Comparison of ENCODE assay signal across 10 mouse cellular contexts in the genomic region with DNA sequence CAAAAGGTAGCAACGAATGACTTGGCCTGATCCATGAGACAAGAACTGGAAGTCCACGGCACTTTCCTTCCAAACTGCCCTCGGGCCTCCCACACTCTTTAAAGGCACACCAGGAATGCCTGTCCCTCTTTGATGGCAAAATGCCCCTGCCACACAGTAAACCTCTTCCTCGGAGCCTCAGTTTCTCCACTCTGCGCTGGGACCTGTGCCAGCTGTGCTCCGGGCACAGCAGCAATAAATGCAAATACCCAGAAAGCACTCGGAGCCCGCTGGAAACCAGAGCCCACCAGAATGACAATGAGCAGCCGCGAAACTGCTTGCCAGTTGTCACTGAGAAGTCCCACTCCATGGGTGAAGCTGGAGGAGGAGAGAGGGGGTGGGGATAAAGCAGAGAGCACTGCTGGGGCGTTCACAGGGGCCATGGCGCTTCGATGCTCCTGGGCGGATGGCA. TPM values are rescaled to one million over a fixed set of nuclear protein-coding genes. Genes with fewer than 3 reads are reported as not detected.
DNase-seq lines count a peak whose midpoint lies in the region; ATAC-seq and TF ChIP-seq lines count a peak whose summit lies in the region.
"Had no signal": no experiment of that assay in that cellular context is flagged by ENCODE, and none has a peak within 500 bp of the region (broad histone marks: within the 10 kb centered on the region; RNA-seq: fewer than 3 reads in every experiment).

No protein-coding gene starts in this region.

- H3K9ac ChIP-seq in heart, adult 2 months (ENCODE audit: low read depth, low read length): no peak overlapping the region
- H3K9ac ChIP-seq in limb, embryonic 11.5 days (ENCODE audit: low read length): peak overlapping the region; percentile 9; the same call in 1 of the 2 replicates
- peak overlapping the region; percentile 23; the same call in 1 of the 2 replicates for H3K9ac ChIP-seq in stomach, postnatal 0 days (ENCODE audit: low read length)
- H3K9ac ChIP-seq: liver, embryonic 14.5 days had no signal

- WGBS in heart, adult 2 months: 80% methylated on average over 14 of the region's 14 CpGs
- 33% methylated on average over 14 of the region's 14 CpGs for WGBS in limb, embryonic 11.5 days
- WGBS in stomach, postnatal 0 days: 63% methylated on average over 14 of the region's 14 CpGs

- H3K9me3 ChIP-seq in limb, embryonic 11.5 days (ENCODE audit: control insufficient read depth, low read length): no peaks in the 10 kb centered on the region
- H3K9me3 ChIP-seq in stomach, postnatal 0 days (ENCODE audit: control insufficient read depth, low read length): no peaks in the 10 kb centered on the region

- peak overlapping the region; percentile 26; the same call in 1 of the 2 replicates for H3K4me2 ChIP-seq in limb, embryonic 11.5 days (ENCODE audit: low read depth, severe bottlenecking)
- H3K4me2 ChIP-seq in stomach, postnatal 0 days (replicated peaks; ENCODE audit: low read depth): no peak overlapping the region

- intact Hi-C loops in heart, adult 2 months (cut with DNase I): loop anchor here (2.0 kb wide), 1 partner anchor 15 kb away; no protein-coding TSS in a partner anchor
- intact Hi-C loops in heart, postnatal 14 days (cut with DNase I): no loop called here

- H3K27ac ChIP-seq in heart, adult 2 months: peak overlapping the region; percentile 83
- H3K27ac ChIP-seq in limb, embryonic 11.5 days (replicated peaks; ENCODE audit: low read depth, low read length): peak overlapping the region; percentile 85
- H3K27ac ChIP-seq in stomach, postnatal 0 days (replicated peaks): peak overlapping the region; percentile 71
- H3K27ac ChIP-seq: liver, embryonic 14.5 days had no signal

- H3K4me3 ChIP-seq in heart, adult 2 months: no peak overlapping the region
- no peak overlapping the region for H3K4me3 ChIP-seq in limb, embryonic 11.5 days (ENCODE audit: low read depth, low read length)
- H3K4me3 ChIP-seq in stomach, postnatal 0 days (ENCODE audit: low read depth, low read length): no peak overlapping the region

- H3K27me3 ChIP-seq in heart, adult 2 months (ENCODE audit: control insufficient read depth, insufficient read depth, low read length): no peaks in the 10 kb centered on the region
- H3K27me3 ChIP-seq in limb, embryonic 11.5 days (ENCODE audit: control insufficient read depth, insufficient read depth, low read length): no peaks in the 10 kb centered on the region
- H3K27me3 ChIP-seq in stomach, postnatal 0 days (ENCODE audit: control insufficient read depth, insufficient read depth, low read length): no peaks in the 10 kb centered on the region

- H3K4me1 ChIP-seq in heart, adult 2 months (ENCODE audit: control insufficient read depth, insufficient read depth, low read length): peaks cover 45% of the 10 kb centered on the region
- H3K4me1 ChIP-seq in limb, embryonic 11.5 days (ENCODE audit: control insufficient read depth, insufficient read depth, low read length): peaks cover 70% of the 10 kb centered on the region
- peaks cover 24% of the 10 kb centered on the region for H3K4me1 ChIP-seq in stomach, postnatal 0 days (replicated peaks; ENCODE audit: control insufficient read depth, insufficient read depth)

- TF ChIP-seq POLR2A in heart, adult 2 months (IDR thresholded peaks at IDR 0.05; ENCODE audit: insufficient read depth, low read depth, low read length): no peak

- no peak for TF ChIP-seq CTCF in heart, adult 2 months (IDR thresholded peaks at IDR 0.05)
- no peak for TF ChIP-seq CTCF in stomach, postnatal 0 days (IDR thresholded peaks at IDR 0.05; ENCODE audit: low read depth)

- peak in 1 of 2 experiments; percentile 20 for DNase-seq in heart, adult 2 months
- no peak for DNase-seq in heart, postnatal 14 days
- peak; percentile 52 for DNase-seq in right cerebral cortex, postnatal 4 days
- DNase-seq in right cerebral cortex, adult 18-20 months: no peak
- DNase-seq in limb, embryonic 11.5 days (ENCODE audit: low spot score): no peak
- DNase-seq in stomach, postnatal 0 days (ENCODE audit: low spot score): no peak
- no peak for DNase-seq in Muller cell, postnatal 12 days (ENCODE audit: inconsistent ontology term)
- no peak for DNase-seq in thymus, postnatal 0 days (ENCODE audit: low spot score)

- ATAC-seq in limb, embryonic 11.5 days (ENCODE audit: insufficient number of reproducible peaks, low FRiP score, low TSS enrichment, low read depth): no peak
- no peak for ATAC-seq in stomach, postnatal 0 days (ENCODE audit: low FRiP score, low TSS enrichment)

- no peak for TF ChIP-seq EP300 in heart, adult 2 months (IDR thresholded peaks at IDR 0.05; ENCODE audit: insufficient read depth, low read depth, low read length)
- TF ChIP-seq EP300 in stomach, postnatal 0 days (optimal IDR thresholded peaks at IDR 0.05): no peak

- H3K36me3 ChIP-seq in heart, adult 2 months (ENCODE audit: control insufficient read depth, insufficient read depth, low read length): no peaks in the 10 kb centered on the region; the same call in 1 of the 2 replicates
- no peaks in the 10 kb centered on the region for H3K36me3 ChIP-seq in limb, embryonic 11.5 days (ENCODE audit: control insufficient read depth, insufficient read depth, low read length)
- no peaks in the 10 kb centered on the region for H3K36me3 ChIP-seq in stomach, postnatal 0 days (ENCODE audit: control insufficient read depth, insufficient read depth, low read length)

- no peaks in the 10 kb centered on the region for H3K79me2 ChIP-seq in heart, adult 2 months (replicated peaks; ENCODE audit: control insufficient read depth, insufficient read depth, low read length)

RNA-seq across cellular contexts. Expression of gene Tpcn1, which starts 20.7 kb away (rescaled TPM):
- 10 to 100 TPM; 30.7 to 35.1 TPM for total RNA-seq in heart, adult 2 months (2021)
- polyA plus RNA-seq in heart, adult 2 months (2012; rRNA removed): 53.7 and 59.7 TPM in 2 replicates
- 10 to 100 TPM; 34.1 to 39.0 TPM for total RNA-seq in heart, postnatal 14 days (2021)
- 13.9 and 15.2 TPM in 2 replicates for polyA plus RNA-seq in limb, embryonic 11.5 days (2014; fragmentation: Nextera tagmentation; extraction: Ambion mirVana)
- 12.7 and 13.9 TPM in 2 replicates for polyA plus RNA-seq in stomach, postnatal 0 days (2015; fragmentation: Nextera tagmentation; extraction: Ambion mirVana)
- 33.3 and 48.6 TPM in 2 replicates for polyA plus RNA-seq in thymus, postnatal 0 days (2015; fragmentation: Nextera tagmentation; extraction: Ambion mirVana)

RNA-seq across cellular contexts. Expression of gene Iqcd, which starts 21.0 kb away (rescaled TPM):
- not detected for total RNA-seq in heart, adult 2 months (2021)
- polyA plus RNA-seq in heart, adult 2 months (2012; rRNA removed): 0.14 and 0.20 TPM in 2 replicates
- total RNA-seq in heart, postnatal 14 days (2021): under 1 TPM in 1 of 2 experiments, not detected in 1; 0.15 TPM
- 0.27 and 0.40 TPM in 2 replicates for polyA plus RNA-seq in limb, embryonic 11.5 days (2014; fragmentation: Nextera tagmentation; extraction: Ambion mirVana)
- polyA plus RNA-seq in stomach, postnatal 0 days (2015; fragmentation: Nextera tagmentation; extraction: Ambion mirVana): 0.25 and 0.36 TPM in 2 replicates
- 1.5 and 1.7 TPM in 2 replicates for polyA plus RNA-seq in thymus, postnatal 0 days (2015; fragmentation: Nextera tagmentation; extraction: Ambion mirVana)
- total RNA-seq: gastrocnemius, adult 8-10 months had no signal

RNA-seq across cellular contexts. Expression of gene Rita1, which starts 44.6 kb away (rescaled TPM):
- total RNA-seq in heart, adult 2 months (2021): 10 to 100 TPM; 14.2 to 16.0 TPM
- polyA plus RNA-seq in heart, adult 2 months (2012; rRNA removed): 15.3 and 21.7 TPM in 2 replicates
- 10 to 100 TPM; 15.1 to 18.3 TPM for total RNA-seq in heart, postnatal 14 days (2021)
- 11.6 and 13.5 TPM in 2 replicates for polyA plus RNA-seq in limb, embryonic 11.5 days (2014; fragmentation: Nextera tagmentation; extraction: Ambion mirVana)
- 12.1 TPM in 2 replicates for polyA plus RNA-seq in stomach, postnatal 0 days (2015; fragmentation: Nextera tagmentation; extraction: Ambion mirVana)
- polyA plus RNA-seq in thymus, postnatal 0 days (2015; fragmentation: Nextera tagmentation; extraction: Ambion mirVana): 10.7 TPM in 2 replicates

RNA-seq across cellular contexts. Expression of gene Ddx54, which starts 44.8 kb away (rescaled TPM):
- total RNA-seq in heart, adult 2 months (2021): 10 to 100 TPM; 21.4 to 22.5 TPM
- polyA plus RNA-seq in heart, adult 2 months (2012; rRNA removed): 16.2 and 18.2 TPM in 2 replicates
- 10 to 100 TPM; 20.4 to 22.5 TPM for total RNA-seq in heart, postnatal 14 days (2021)
- polyA plus RNA-seq in limb, embryonic 11.5 days (2014; fragmentation: Nextera tagmentation; extraction: Ambion mirVana): 33.1 and 33.5 TPM in 2 replicates
- polyA plus RNA-seq in stomach, postnatal 0 days (2015; fragmentation: Nextera tagmentation; extraction: Ambion mirVana): 22.5 and 23.0 TPM in 2 replicates
- polyA plus RNA-seq in thymus, postnatal 0 days (2015; fragmentation: Nextera tagmentation; extraction: Ambion mirVana): 106 and 108 TPM in 2 replicates

RNA-seq across cellular contexts. Expression of gene Slc8b1, which starts 56.8 kb away (rescaled TPM):
- 10 to 100 TPM; 10.0 to 12.2 TPM for total RNA-seq in heart, adult 2 months (2021)
- 13.2 and 16.5 TPM in 2 replicates for polyA plus RNA-seq in heart, adult 2 months (2012; rRNA removed)
- total RNA-seq in heart, postnatal 14 days (2021): 10 to 100 TPM in 1 of 2 experiments, 1 to 10 TPM in 1; 8.7 to 16.4 TPM
- polyA plus RNA-seq in limb, embryonic 11.5 days (2014; fragmentation: Nextera tagmentation; extraction: Ambion mirVana): 1.6 and 2.7 TPM in 2 replicates
- polyA plus RNA-seq in stomach, postnatal 0 days (2015; fragmentation: Nextera tagmentation; extraction: Ambion mirVana): 4.9 and 5.2 TPM in 2 replicates
- polyA plus RNA-seq in thymus, postnatal 0 days (2015; fragmentation: Nextera tagmentation; extraction: Ambion mirVana): 4.6 and 5.0 TPM in 2 replicates
